Mouse (Mus musculus): ENCODE results near the gene Ubqln1.
A peak's percentile ranks its signal among the peaks of the same experiment; 100 is the strongest.

GRCm38 (mm10) chr13:58158099-58158912, 57.1 kb downstream of the Ubqln1 start:
- TF ChIP-seq EP300 (IDR thresholded peaks at IDR 0.05; ENCODE audit: low read depth) (no peak), CTCF (IDR thresholded peaks at IDR 0.05; ENCODE audit: low read depth) (peak; percentile 98)

All from liver, postnatal 0 days (tissue).